Mouse (Mus musculus) urinary bladder, postnatal 4 days (tissue): Measurements from ENCODE around the gene Zfhx3.
A peak's percentile ranks its signal among the peaks of the same experiment; 100 is the strongest.

Experiments used
- DNase-seq, 2 experiments: peaks; one replicate each; pipeline ENCODE4 v3.0.0; 2021 to 2022; ENCODE audit warnings: low spot score in 2 of 2

Zfhx3 gene

GRCm38 (mm10) chr8:108743238-108743637 is 800.8 kb downstream of the Zfhx3 start:
- no peak for DNase-seq

DNA sequence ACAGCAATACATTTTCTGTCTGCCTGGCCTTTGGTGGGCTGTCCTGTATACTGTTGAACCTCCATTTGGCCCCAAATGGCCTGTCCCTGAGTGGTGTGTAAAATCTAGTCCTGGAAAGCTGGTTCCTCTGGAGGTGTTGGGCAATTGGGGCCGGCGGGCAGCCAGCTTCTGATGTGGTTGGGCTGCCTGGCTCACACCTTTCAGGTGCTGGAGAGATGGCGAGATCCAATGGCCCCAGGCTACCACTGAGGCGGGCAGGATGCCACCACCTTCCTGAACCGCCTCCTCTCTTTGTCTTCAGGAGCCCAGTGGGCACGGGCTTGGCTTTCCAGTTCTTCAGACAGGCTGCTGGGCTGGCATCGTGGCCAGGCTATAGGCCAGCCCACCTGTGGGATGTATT is 803.1 kb downstream of the Zfhx3 start:
- no peak for DNase-seq

DNA sequence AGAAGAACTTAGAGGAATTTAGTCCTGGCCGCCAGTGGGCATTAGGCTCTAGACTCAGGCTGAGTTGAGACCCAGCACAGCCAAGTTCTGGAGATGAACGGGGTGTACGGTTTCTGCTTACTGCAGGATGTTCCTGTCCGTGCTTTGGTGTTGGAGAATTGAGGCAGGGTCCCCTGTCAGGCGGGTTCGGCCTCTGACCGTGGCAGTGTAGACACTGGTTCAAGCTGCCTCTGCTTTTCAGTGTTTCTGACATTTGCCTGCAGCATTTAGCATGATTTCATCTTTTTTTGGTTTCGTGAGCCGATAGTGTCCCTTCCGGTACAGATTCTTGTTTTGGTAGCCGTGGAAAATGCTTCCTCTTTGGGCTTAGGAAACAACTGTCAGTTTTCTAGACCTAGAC is 805.7 kb downstream of the Zfhx3 start:
- DNase-seq, result no peak

DNA sequence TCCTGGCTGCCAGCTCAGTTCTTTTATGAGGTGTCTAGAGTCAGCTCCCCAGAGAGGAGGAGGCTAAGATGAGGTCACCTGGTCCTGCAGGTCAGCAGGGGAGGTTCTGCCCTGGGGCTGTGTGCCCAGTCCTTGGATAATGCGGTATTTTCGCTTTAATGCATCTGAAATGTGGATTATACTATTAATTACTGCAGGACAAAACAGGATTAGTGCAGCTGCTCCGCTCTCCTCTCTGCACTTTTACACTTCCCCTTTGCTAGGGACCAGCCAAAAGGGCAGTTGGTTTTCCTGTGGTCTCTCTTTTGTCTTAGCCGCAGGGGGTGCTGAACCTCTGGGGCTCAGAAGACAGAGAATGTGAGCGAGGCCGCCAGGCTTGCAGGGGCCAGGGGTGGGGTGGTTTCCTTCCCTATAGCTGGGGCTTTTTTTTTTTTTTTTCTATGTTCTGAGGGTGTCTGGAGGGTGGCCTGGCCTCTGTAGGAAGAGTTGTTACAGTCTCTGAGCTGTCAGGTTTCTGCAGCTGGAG is 806.5 kb downstream of the Zfhx3 start:
- DNase-seq, result no peak

GRCm38 (mm10) chr8:108750806-108751205 is 808.4 kb downstream of the Zfhx3 start:
- no peak for DNase-seq

DNA sequence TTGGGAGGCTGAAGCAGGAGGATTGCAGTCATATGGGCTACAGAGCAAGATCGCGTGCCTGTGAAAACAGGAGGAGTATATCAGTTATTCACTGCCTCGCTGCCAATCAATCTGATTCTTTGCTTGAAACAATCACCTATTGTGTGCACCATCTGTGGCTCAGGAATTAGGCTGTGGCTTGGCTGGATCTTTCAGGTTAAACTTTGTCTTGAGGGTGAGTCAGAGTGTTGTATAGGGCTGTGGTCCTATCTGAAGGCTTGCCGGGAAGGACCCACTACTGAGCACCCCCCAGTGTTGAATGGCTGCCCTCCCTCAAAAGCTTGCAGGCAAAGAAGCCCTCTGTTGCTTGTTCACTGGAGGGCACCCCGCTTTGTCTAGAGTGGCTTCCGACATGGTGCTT is 812.1 kb downstream of the Zfhx3 start:
- no peak for DNase-seq

DNA sequence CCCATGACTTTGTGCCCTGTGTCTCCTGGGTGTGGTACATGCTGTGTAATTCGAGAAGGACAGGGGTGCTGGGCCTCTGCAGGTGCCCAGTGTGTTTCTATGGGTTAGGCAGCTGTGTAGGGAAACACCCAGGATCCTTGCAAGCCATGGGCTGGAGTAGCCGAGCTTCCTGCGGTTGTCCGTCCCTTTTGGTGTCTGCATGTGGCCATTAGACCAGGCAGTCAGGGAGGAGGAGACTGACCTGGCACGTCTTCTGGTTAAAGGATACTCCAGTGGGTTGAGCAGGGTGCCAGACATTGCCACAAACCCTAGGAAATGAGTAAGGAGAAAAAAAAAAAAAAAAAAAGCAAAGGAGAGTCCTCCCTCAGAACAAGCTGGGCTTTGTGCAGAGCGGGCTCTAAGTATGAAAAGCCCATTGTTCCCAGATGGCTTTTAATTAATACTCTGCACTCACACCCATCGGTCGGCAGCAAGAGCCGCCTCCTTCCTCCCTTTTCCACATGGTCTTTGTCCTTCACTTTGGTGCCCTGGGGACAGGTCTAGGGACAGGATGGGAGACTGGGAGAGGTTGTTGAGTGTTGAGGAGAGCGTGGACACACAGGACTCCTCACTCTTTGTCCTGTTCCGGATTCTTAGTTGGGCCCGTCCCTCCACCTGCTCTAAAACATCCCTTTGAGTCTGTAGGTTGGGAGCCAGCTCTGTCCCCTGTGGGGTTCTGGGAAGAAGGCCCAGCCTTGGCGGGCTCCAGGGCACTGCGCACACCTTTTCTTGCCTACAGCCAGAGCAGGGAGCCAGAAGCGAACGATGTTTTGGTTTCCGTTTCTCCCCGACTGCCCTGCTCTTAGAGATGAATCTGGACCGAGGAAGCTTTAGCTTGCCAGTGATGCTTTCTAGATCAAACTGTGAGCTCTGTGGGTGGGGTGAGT is 813.2 kb downstream of the Zfhx3 start:
- no peak for DNase-seq

DNA sequence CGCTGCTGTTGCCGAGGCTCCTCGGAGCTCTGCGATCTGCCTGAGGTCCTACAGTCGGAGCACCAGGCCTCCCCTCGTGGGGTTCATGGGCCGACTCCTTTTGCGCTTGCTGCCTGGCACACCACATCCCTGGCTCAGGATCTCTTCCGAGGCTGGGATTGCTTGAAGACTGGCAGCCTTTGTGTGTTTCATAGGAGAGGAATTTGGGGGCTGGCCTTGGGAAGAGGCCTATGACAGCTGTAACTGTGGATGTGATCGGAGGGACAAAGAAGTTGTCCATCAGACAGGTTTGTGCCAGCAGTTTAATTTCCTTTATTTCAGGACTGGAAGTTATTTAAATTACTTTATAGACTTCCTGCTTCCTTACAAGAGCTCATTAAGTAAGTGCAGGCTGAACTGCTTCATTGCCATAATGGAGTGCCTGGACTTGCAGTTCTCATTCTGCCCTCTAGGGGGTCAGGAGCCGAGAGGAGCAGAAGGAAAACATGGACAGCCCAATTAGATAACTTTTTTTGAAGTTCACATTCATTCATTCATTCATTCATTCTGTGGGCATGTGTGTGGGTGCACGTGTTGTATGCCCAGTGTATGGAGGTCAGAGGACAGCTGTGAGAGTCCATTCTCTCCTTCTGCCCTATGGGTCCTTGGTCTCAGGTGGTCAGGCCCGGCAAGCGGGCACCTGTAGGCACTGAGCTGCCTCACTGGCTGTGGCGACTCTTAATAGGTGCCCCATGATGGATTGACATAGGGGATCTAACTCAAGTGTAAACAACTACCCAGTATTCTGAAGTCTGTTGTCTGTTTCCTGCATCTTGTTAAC is 817.3 kb downstream of the Zfhx3 start:
- peak; percentile 64 to 82 for DNase-seq

DNA sequence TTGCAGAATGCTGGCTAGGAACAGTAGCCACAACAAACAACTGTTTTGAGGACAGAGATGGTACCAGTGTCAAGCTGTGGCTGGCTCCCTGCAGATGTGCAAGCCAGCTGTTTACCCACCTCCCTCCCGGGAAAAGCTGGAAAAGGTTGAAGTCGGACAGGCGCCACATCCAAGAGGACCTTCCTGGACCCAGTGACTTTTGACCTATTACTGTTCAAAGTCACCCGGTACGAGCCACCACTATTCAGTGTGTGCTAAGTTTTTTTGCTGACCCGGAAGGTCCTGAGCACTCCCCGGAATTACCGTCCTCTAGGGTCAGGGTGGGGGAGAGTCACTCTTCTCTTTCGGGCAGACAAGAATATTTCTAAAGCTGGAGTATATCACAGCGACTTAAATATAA is 818.3 kb downstream of the Zfhx3 start:
- no peak for DNase-seq

- no peak for DNase-seq
Observed at GRCm38 (mm10) chr8:108762567-108762966, 820.1 kb downstream of the Zfhx3 start.

DNA sequence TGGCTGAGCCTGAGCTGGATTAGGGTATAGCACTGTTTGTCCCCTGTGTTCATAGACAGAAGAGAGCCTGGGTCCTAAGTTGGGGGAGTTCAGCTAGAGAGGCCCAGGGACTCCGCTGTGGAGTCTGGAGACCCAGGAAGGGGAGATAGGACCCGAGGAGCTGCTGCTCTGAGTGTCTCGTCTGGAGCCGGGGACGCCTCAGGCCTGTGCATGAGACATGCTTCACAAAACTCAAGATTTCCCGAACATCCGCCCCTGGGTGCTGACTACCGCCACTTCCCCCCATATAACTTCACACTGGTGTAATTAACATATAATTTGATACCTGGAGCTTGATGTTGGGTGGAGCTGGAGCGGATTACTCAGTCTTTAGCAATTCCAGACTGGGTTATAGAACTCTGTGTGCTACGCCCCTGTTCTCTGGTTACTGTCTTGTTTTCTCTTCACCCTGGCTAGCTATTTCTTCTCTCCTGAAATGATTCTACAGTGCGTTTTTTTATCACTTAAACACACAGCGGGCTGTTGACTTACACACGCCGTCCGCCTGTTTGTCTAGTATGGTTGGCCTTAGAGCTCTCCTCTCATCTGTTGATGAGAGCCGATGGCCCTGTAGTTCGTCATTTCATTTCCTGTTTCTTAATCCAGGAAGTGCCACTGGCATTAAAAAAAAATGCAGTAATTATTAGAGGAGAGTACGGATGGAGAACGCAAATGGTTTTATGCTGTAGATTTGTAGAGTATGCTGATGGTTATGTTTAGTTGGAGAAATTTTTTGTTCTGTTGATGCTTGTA is 822.2 kb downstream of the Zfhx3 start:
- DNase-seq, result no peak

DNA sequence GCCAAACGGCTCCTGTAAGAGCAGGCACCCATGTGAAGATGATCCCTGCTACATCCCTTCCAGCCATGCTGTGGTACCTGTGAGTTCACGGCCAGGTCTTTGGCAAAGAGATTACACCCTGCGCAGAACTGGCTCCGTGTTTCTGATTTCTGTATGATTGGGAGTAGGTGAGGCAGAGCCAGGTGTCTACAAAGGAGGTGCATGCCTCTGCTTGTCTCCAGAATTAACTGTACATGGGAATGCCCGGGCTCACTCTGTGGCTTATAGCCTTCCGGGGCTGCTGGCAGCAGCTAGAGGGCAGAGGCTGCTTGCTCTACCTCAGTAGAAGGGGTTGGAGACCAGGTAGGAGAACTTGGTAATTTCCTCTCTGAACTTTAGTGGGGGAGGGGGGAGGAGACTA is 823.7 kb downstream of the Zfhx3 start:
- DNase-seq, result no peak

GRCm38 (mm10) chr8:108768051-108768450 is 825.6 kb downstream of the Zfhx3 start:
- DNase-seq, result no peak

DNA sequence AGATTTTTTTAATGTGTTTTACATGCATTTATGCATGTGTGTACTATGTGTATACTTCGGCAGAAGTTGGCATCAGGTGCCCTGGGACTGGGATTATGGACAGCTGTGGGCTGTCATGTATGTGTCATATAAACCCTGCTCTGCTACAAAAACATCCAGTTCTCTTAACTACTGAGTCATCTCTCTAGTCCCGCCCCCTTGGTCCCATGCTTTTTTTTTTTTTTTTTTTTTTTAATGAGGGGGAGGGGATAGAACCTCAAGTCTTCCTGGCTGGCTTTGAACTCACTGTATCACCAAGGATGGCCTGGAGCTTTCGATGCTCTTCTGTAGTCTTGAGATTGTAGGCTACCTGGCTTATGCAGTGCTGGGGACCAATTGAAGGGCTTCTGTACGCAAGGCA is 827.9 kb downstream of the Zfhx3 start:
- no peak for DNase-seq

- no peak for DNase-seq
Observed at GRCm38 (mm10) chr8:108773436-108773835, 831.0 kb downstream of the Zfhx3 start.

GRCm38 (mm10) chr8:108778063-108778462 is 835.6 kb downstream of the Zfhx3 start:
- DNase-seq, result no peak

DNA sequence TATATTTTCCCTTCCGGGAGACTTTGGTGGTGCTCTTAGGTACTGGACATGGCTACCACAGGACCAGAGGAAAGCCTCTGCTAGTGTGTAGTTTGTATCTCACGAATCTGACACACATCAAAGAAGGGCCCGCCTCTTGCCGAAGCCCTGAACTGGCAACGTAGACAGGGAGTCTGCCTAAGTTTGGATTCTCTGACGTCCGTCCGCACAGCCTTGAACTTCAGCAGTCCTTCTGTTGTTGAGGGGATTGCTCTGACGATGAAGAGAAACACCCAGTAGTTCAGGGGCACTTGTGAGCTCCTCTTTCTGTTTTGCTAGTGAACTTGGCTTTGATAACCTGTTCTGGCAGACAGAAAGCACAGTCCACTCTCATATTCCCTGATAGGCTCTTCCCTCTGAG is 836.1 kb downstream of the Zfhx3 start:
- no peak for DNase-seq

- no peak for DNase-seq
Observed at GRCm38 (mm10) chr8:108780766-108781165, 838.3 kb downstream of the Zfhx3 start.

GRCm38 (mm10) chr8:108781192-108781591 is 838.7 kb downstream of the Zfhx3 start:
- no peak for DNase-seq

DNA sequence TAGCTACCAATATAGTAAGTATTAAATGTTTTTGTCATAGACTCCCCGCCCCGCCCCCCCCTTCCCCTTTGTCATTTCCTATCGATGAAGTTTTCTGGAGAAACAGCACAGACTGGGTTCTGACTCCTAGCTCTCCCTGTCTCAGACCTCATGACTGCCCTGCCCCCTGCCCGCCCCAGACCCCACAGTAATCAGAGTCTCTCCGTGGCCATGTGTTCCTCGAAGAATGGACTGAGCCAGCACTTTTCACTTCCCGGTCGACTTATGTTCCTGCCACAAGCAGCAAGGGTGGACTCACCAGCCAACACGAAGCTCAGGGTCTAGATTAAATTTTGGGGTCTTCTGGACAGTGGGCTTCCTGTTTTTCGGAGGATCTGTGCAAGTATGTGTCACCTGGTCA is 840.7 kb downstream of the Zfhx3 start:
- no peak for DNase-seq

DNA sequence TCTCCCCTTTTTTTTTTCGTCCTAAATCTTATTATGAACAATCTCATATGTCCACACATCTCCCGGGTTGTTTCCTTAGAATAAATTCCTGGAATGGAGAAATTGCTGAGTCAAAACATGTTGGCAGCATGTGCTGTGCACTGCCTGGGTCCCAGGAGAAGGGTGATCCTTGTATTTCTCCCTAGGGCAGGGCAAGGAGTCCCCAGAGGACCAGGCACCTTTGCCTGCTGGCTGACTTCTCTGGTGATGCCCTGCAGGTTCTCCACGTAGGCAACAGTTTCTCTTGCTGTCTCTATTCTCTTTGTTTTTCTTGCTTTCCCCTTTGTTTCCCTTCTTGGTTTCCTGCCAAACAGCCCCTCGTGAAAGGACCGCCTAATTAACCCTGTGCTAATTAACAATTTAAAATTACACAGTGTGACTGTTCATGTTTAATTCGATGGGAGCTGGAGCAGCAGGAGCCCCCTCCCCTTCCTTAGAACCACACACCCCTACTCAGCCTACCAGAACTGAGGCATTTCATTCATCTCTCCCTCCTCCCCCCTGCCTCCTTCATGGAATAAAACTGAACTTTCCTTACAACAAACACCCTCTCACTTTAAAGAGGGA is 845.8 kb downstream of the Zfhx3 start:
- no peak for DNase-seq
